Mouse (Mus musculus) spleen, postnatal 36 days (tissue): ENCODE data around the gene Wfdc6a.
"Not testable (repeated sequence)": the region's sequence is repeated elsewhere in the genome, so short reads cannot be mapped to it uniquely, and the experiment has no call there.

Experiments
- DNase-seq, 2 experiments: peaks; one replicate each; pipeline ENCODE4 v3.0.0; 2022; ENCODE audit warnings: low spot score in 2 of 2, mixed read lengths in 1 of 2

Gene Wfdc6a

GRCm38 (mm10) chr2:164585025-164585725 lies at the start of gene Wfdc6a:
TSS of gene Wfdc6a (minus strand) at chr2:164585447.
- DNase-seq = not testable (repeated sequence)

GRCm38 (mm10) chr2:164621775-164622174 lies 36.5 kb upstream of the Wfdc6a start:
- DNase-seq = no peak

- DNase-seq = no peak
Observed at GRCm38 (mm10) chr2:164619050-164619449, 33.8 kb upstream of the Wfdc6a start.

- no peak for DNase-seq
Observed at GRCm38 (mm10) chr2:164615386-164615785, 30.1 kb upstream of the Wfdc6a start.

GRCm38 (mm10) chr2:164613471-164613870 lies 28.2 kb upstream of the Wfdc6a start, which contains the start of the genes Wfdc6b and Wfdc8:
TSS of gene Wfdc6b (plus strand) at chr2:164613522.
TSS of gene Wfdc8 (minus strand) at chr2:164613626.
- not testable (repeated sequence) for DNase-seq

- no peak for DNase-seq
Observed at GRCm38 (mm10) chr2:164608781-164609180, 23.5 kb upstream of the Wfdc6a start.

- no peak for DNase-seq
Observed at GRCm38 (mm10) chr2:164604411-164604810, 19.2 kb upstream of the Wfdc6a start.

GRCm38 (mm10) chr2:164603482-164603881 lies 18.2 kb upstream of the Wfdc6a start:
- no peak for DNase-seq

- DNase-seq = no peak
Observed at GRCm38 (mm10) chr2:164600179-164600578, 14.9 kb upstream of the Wfdc6a start.

- no peak for DNase-seq
Observed at GRCm38 (mm10) chr2:164593494-164593893, 8.2 kb upstream of the Wfdc6a start, which contains the start of gene Eppin. TSS of gene Eppin (minus strand) at chr2:164593594.

- no peak for DNase-seq
Observed at GRCm38 (mm10) chr2:164592014-164592413, 6.8 kb upstream of the Wfdc6a start.

GRCm38 (mm10) chr2:164573359-164573758 lies 11.9 kb downstream of the Wfdc6a start, which contains the start of gene Spint3:
TSS of gene Spint3 (minus strand) at chr2:164573459.
- not testable (repeated sequence) for DNase-seq

- no peak for DNase-seq
Observed at GRCm38 (mm10) chr2:164567460-164567859, 17.8 kb downstream of the Wfdc6a start.

GRCm38 (mm10) chr2:164566997-164567396 lies 18.2 kb downstream of the Wfdc6a start:
- no peak for DNase-seq

GRCm38 (mm10) chr2:164564346-164564745 lies 20.9 kb downstream of the Wfdc6a start:
- no peak for DNase-seq

- no peak for DNase-seq
Observed at GRCm38 (mm10) chr2:164563339-164564038, 21.8 kb downstream of the Wfdc6a start.

- no peak for DNase-seq
Observed at GRCm38 (mm10) chr2:164562391-164563188, 22.7 kb downstream of the Wfdc6a start, which contains the start of gene Wfdc2. TSS of gene Wfdc2 (plus strand) at chr2:164562413.

GRCm38 (mm10) chr2:164560106-164560505 lies 25.1 kb downstream of the Wfdc6a start:
- DNase-seq = no peak

- no peak for DNase-seq
Observed at GRCm38 (mm10) chr2:164558991-164559645, 26.1 kb downstream of the Wfdc6a start.

GRCm38 (mm10) chr2:164558426-164558825 lies 26.8 kb downstream of the Wfdc6a start:
- no peak for DNase-seq

GRCm38 (mm10) chr2:164551502-164551901 lies 33.7 kb downstream of the Wfdc6a start:
- DNase-seq = no peak
